Mouse (Mus musculus) forebrain, embryonic 12.5 days (tissue): ENCODE measurements at regions not wholly inside any gene's neighbourhood (a gene's known extent, or its start where the extent isn't known, plus 50 kb on each side); places are given as distances from the start of the nearest gene placed in this dataset.

Experiments used
- ATAC-seq: fragments of 200-750 bp; cut with Nextera tagmentation; 2 replicates; pipeline ENCODE4 v1.8.0; 2017; ENCODE audit warnings: moderate TSS enrichment; ENCODE audit not compliant: low FRiP score
- H3K27ac ChIP-seq: fragments of 300-500 bp; sonication (generic); 2 replicates; pipeline ENCODE4 v1.5.1; 2016; ENCODE audit warnings: mild to moderate bottlenecking
- H3K27me3 ChIP-seq: fragments of 300-500 bp; sonication (generic); 2 replicates; pipeline ENCODE4 v1.6.1; 2016; ENCODE audit warnings: mild to moderate bottlenecking
- H3K36me3 ChIP-seq: fragments of 300-500 bp; sonication (generic); replicated peaks from 2 replicates; pipeline ENCODE4 v1.6.1; 2016; ENCODE audit warnings: mild to moderate bottlenecking
- H3K4me1 ChIP-seq: fragments of 300-500 bp; sonication (generic); 2 replicates; pipeline ENCODE4 v1.6.1; 2016
- H3K4me2 ChIP-seq: fragments of 300-500 bp; sonication (generic); 2 replicates; pipeline ENCODE4 v1.6.1; 2016; ENCODE audit warnings: mild to moderate bottlenecking, moderate library complexity
- H3K4me3 ChIP-seq: fragments of 300-500 bp; sonication (generic); replicated peaks from 2 replicates; pipeline ENCODE4 v1.5.1; 2016; ENCODE audit warnings: mild to moderate bottlenecking
- H3K9ac ChIP-seq: fragments of 300-500 bp; sonication (generic); 2 replicates; pipeline ENCODE4 v1.6.1; 2016; ENCODE audit warnings: mild to moderate bottlenecking
- H3K9me3 ChIP-seq: fragments of 300-500 bp; sonication (generic); 2 replicates; pipeline ENCODE4 v1.6.1; 2016
- WGBS: fragments of 180-500 bp; shearing (Covaris S2); methylation state at CpG from one replicate; pipeline ENCODE4 v1.1.7; 2016; 5-methylcytosine and 5-hydroxymethylcytosine counted together

DNA sequence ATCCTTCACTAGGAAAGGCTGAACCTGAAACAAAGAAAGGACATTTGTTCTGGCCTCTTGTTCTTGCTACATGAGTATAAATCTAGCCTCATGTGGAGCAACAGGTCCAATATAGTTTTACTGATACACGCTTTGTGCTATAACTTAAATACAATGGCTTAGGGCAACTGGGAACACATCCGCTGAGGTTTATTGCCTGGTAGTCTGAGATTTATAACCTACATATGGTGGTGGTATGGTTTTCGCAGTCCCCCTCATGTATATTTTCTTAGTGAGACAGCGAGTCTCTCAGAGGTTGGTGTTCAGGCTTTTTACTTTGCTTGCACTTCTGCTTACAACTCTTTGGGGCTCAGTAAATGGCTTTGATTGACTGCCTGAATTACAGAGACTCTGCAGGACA lies 613.6 kb upstream of the Pkn2 start:
- no peak overlapping the region for H3K4me3 ChIP-seq
- ATAC-seq = no peak
- no peak overlapping the region for H3K9ac ChIP-seq
- WGBS = 93% methylated on average over 4 of the region's 4 CpGs
- no peaks in the 10 kb centered on the region for H3K4me1 ChIP-seq
- no peaks in the 10 kb centered on the region for H3K9me3 ChIP-seq
- no peaks in the 10 kb centered on the region for H3K27me3 ChIP-seq
- H3K36me3 ChIP-seq = no peaks in the 10 kb centered on the region
- H3K4me2 ChIP-seq = no peak overlapping the region
- no peak overlapping the region for H3K27ac ChIP-seq

DNA sequence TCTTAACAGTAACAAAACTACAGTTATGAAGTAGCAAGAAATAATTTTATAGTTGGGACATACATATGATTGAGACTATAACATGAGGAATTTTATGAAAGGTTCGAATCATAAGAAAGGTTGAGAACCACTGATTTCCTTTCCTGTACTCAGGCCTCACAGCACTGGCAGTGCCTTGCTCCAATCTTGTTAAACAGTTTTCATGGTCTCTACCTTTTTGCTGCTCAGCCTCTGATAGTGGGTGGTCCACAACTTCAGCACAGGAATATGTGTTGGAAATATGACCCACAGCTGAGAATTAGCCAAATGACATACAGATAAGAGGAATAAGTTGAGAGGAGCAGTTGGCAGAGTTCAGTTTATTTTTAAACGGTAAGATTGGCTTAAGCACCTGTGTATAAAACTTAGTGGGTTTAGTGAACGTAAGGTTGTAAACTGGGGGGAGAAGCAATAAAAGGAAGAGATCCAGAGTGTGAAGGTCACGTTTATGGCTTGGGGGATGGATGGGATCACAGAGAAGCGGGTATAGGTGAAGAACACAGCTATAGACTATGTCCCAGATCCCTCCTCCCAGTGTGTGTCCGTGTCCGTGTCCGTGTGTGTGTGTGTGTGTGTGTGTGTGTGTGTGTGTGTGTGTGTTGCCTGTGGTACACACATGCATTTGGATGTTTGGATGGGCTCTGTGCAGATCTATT lies 596.3 kb upstream of the Pkn2 start:
- Histone ChIP-seq H3K27ac (no peak overlapping the region), H3K36me3 (no peaks in the 10 kb centered on the region), H3K27me3 (no peaks in the 10 kb centered on the region), H3K9ac (no peak overlapping the region), H3K4me2 (no peak overlapping the region), H3K9me3 (no peaks in the 10 kb centered on the region), H3K4me1 (no peaks in the 10 kb centered on the region), H3K4me3 (no peak overlapping the region)
- no peak for ATAC-seq
- WGBS = 90% methylated on average over 7 of the region's 8 CpGs

DNA sequence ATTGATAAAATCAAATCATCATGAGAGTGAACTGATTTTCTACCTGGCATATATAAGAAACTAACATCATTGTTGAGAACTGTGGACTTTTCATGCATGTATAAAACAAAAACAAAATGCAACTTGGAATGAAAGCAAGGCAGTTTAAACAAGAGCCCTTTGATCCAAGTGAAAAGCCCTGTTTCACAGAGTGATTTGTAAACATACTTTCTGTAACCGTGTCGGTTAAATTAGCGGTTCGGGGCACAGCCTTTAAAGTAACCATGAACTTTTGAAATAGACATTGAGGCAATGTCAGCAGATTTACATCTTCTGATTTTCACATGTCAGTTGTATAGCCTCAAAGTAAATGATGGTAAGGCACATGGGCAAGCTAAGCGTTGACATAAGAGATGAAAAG lies 593.7 kb upstream of the Pkn2 start:
- H3K4me3 ChIP-seq = no peak overlapping the region
- no peak overlapping the region for H3K4me2 ChIP-seq
- H3K9ac ChIP-seq = no peak overlapping the region
- no peak for ATAC-seq
- WGBS = 78% methylated on average over 5 of the region's 5 CpGs
- no peak overlapping the region for H3K27ac ChIP-seq
- H3K9me3 ChIP-seq = no peaks in the 10 kb centered on the region
- no peaks in the 10 kb centered on the region for H3K36me3 ChIP-seq
- H3K4me1 ChIP-seq = no peaks in the 10 kb centered on the region
- H3K27me3 ChIP-seq = no peaks in the 10 kb centered on the region

DNA sequence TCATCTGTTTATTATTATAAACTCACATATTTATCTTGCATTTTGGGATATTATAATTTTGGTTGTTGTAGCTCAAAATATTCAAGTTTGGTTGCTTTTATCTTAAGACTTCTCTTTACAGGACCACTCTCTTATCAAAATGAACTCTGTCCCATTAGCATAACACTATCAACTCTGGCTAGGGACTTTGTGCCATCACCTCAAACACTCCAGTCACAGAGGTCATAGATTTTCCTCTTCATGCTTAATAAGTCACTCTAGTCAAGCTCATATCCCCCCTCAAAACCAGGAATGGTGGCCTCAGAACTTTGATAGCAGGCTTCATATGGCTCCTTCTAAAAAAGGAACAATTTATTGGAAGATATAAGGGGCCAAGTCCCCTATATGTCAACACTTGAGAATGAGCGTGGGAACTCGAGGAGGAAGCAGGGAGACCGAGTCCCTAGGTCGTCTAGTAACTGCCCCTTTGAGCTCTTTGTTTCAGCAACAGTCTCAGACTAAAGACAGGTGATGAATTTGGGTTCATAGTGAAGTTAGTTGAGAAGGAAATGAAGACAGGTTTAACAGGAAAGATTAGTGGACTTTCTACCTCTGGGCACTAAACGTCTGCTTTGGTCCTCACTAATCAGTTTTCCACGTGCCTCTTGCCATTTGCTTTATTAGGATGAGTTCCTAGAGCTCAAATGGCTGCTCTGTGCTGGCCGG lies 565.4 kb upstream of the Pkn2 start:
- Histone ChIP-seq H3K4me2 (no peak overlapping the region), H3K4me1 (no peaks in the 10 kb centered on the region), H3K4me3 (no peak overlapping the region), H3K27ac (no peak overlapping the region), H3K27me3 (no peaks in the 10 kb centered on the region), H3K36me3 (no peaks in the 10 kb centered on the region), H3K9ac (no peak overlapping the region), H3K9me3 (no peaks in the 10 kb centered on the region)
- 69% methylated on average over 7 of the region's 7 CpGs for WGBS
- ATAC-seq = no peak

DNA sequence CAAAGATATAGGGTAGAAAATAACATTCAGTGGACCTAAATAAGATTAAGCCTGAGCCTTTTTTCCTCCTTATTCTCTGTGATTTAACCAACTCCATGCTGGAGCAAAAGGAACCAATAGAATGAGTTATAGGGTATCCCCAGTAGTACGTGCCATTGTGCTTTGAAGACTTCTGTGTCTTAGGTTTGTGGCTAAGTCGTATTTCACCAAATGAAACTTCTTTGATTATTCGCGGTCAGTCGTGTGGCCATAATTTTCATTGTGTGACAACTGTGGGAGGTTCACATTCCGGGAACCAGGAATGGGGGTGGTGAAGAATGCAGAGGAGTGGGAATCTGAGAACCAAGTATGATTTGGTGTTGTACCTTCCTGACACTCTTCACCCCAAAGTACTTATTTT lies 535.6 kb upstream of the Pkn2 start:
- ATAC-seq = no peak
- H3K4me1 ChIP-seq = no peaks in the 10 kb centered on the region
- H3K4me3 ChIP-seq = no peak overlapping the region
- peaks cover 24% of the 10 kb centered on the region for H3K27me3 ChIP-seq
- H3K36me3 ChIP-seq = no peaks in the 10 kb centered on the region
- H3K9me3 ChIP-seq = no peaks in the 10 kb centered on the region
- no peak overlapping the region for H3K9ac ChIP-seq
- H3K27ac ChIP-seq = no peak overlapping the region
- 53% methylated on average over 6 of the region's 6 CpGs for WGBS
- no peak overlapping the region for H3K4me2 ChIP-seq

DNA sequence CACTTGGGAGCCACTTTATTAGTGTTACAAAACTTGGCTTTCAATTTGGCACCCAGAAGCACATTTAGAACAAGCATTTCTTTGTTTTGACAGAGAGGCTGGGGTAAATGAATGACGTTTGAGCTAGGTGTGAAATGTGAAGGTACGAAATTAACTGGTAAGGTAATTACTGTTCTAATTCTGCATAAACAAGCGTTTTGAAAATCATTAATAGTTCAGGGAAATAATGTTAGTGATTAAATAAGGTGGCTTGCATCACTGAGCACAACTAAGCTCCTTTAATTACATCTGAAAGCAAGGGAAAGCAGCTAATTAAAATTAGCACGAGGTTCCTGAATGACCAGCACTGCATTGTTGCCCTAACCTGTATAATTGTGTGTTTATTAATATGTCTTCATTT lies 529.9 kb upstream of the Pkn2 start:
- Histone ChIP-seq H3K27me3 (peaks cover 26% of the 10 kb centered on the region), H3K4me1 (no peaks in the 10 kb centered on the region), H3K4me3 (no peak overlapping the region), H3K9ac (no peak overlapping the region), H3K4me2 (no peak overlapping the region), H3K27ac (no peak overlapping the region), H3K36me3 (no peaks in the 10 kb centered on the region), H3K9me3 (no peaks in the 10 kb centered on the region)
- peak; percentile 74; the same call in 1 of the 2 replicates for ATAC-seq
- 28% methylated on average over 4 of the region's 4 CpGs for WGBS

DNA sequence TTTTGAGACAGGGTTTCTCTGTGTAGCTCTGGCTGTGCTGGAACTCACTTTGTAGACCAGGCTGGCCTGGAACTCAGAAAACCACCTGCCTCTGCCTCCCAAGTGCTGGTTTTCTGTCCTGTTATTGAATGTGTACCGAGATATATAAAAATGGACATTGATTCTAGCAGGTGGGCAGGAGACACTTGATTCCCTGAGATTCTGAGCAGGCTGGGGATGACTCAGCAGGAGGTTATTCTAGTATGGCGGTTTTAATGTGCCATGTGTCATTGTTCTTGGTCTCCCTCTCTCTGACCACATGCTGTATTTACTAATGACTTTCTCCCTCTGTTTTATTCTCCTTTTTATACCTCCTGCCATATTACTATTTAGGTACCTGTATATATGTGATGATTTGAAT lies 517.2 kb upstream of the Pkn2 start:
- H3K9ac ChIP-seq = no peak overlapping the region
- H3K4me1 ChIP-seq = no peaks in the 10 kb centered on the region
- H3K27me3 ChIP-seq = no peaks in the 10 kb centered on the region
- no peak overlapping the region for H3K4me3 ChIP-seq
- WGBS = 72% methylated on average over 2 of the region's 2 CpGs
- no peak for ATAC-seq
- H3K4me2 ChIP-seq = no peak overlapping the region
- no peaks in the 10 kb centered on the region for H3K36me3 ChIP-seq
- H3K27ac ChIP-seq = no peak overlapping the region
- H3K9me3 ChIP-seq = no peaks in the 10 kb centered on the region

DNA sequence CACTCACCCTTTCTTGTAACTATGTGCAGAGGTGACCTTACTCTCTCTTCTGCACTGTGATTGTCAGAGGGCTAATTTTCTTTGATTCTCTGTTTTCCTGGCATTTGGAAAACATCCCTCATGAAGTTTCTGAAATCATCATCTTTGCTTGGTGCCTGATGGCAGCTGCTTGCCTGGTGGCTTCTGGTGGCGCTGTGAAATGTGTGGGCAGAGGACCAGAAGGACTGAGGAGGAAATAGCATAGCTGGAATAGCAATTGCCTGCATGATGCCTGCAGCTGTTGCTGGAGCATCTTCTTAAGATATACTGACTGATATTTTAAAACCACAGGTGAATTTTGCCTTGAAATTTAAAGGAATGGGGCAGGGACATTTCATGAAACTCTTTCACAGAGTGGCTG lies 502.6 kb upstream of the Pkn2 start:
- Histone ChIP-seq H3K9ac (no peak overlapping the region), H3K27ac (no peak overlapping the region), H3K27me3 (peaks cover 3% of the 10 kb centered on the region; the same call in 1 of the 2 replicates), H3K4me1 (no peaks in the 10 kb centered on the region), H3K9me3 (no peaks in the 10 kb centered on the region), H3K36me3 (no peaks in the 10 kb centered on the region), H3K4me3 (no peak overlapping the region), H3K4me2 (no peak overlapping the region)
- no peak for ATAC-seq
- 95% methylated on average over 1 of the region's 1 CpGs for WGBS

DNA sequence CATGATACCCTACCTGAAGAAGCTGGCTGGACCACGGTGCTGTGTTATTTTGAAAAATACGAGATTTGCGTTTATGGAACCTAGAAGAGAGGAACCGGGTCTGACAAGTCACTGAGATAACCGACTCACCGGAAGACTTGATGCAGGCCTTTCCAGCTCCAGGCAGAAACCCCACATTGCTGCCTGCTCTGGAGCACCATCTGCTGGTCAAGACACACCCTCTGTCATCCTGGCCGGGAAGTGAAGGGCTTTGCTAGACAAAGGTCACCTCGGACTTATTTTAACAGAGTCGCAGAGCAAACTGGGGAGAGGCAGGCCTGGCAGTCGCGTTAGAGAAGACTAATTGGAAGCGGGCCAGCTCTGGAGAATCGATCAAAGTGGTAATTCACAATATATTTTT lies 497.4 kb upstream of the Pkn2 start:
- H3K27me3 ChIP-seq = no peaks in the 10 kb centered on the region
- ATAC-seq = peak; percentile 81
- H3K9me3 ChIP-seq = no peaks in the 10 kb centered on the region
- H3K27ac ChIP-seq = no peak overlapping the region
- H3K4me1 ChIP-seq = no peaks in the 10 kb centered on the region
- no peak overlapping the region for H3K4me2 ChIP-seq
- no peak overlapping the region for H3K4me3 ChIP-seq
- WGBS = 18% methylated on average over 13 of the region's 13 CpGs
- H3K9ac ChIP-seq = no peak overlapping the region
- no peaks in the 10 kb centered on the region for H3K36me3 ChIP-seq

DNA sequence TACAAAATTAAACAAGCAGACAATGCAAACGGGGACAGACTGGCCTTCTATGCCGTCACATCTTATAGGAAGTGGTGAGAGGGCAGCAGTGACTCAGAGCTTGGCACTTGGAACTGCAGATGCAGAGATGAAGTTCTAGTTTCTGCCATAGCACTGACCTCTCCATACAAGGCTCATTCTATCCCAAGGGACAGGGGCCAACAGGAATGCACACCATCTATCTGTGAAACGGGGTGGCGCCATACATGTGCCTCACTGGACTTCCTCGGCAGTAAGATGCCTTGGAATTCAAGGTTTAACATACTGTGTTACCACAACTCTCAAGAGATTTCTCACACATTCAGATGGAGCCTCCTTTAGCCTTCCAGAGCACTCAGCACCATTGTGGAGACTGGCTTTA lies 495.6 kb upstream of the Pkn2 start:
- H3K36me3 ChIP-seq = no peaks in the 10 kb centered on the region
- H3K4me3 ChIP-seq = no peak overlapping the region
- no peak overlapping the region for H3K4me2 ChIP-seq
- H3K9ac ChIP-seq = no peak overlapping the region
- H3K9me3 ChIP-seq = no peaks in the 10 kb centered on the region
- H3K27ac ChIP-seq = no peak overlapping the region
- no peaks in the 10 kb centered on the region for H3K4me1 ChIP-seq
- no peaks in the 10 kb centered on the region for H3K27me3 ChIP-seq
- WGBS = 93% methylated on average over 5 of the region's 5 CpGs
- no peak for ATAC-seq

DNA sequence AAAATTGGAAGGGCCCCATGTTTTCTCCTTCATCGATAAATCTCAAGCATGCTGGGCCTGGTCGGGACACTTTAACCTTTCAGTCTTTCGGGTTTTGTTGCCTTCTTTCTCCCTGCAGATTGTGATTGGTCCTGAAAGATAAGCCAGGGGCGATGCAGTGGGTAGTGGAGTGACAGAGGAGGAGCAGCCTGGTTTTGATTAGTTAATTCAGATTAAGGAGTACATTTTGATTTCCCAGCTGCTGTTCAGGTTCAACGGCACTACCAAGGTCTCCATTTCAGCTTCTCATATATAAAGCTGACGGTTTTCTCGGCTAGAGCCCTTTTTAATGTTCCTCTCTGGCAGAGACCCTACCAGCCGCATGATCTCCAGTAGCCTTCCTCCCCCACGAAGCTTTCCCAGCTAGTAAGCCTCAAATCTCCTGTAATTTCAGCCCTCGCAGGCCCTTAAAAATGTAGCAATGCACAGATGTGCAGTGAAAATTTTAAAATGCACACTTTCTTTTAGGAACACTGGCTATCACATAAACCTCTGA lies 493.8 kb upstream of the Pkn2 start:
- ATAC-seq = no peak
- Histone ChIP-seq H3K36me3 (no peaks in the 10 kb centered on the region), H3K4me2 (no peak overlapping the region), H3K9ac (no peak overlapping the region), H3K4me3 (no peak overlapping the region), H3K4me1 (no peaks in the 10 kb centered on the region), H3K27me3 (no peaks in the 10 kb centered on the region), H3K9me3 (no peaks in the 10 kb centered on the region), H3K27ac (no peak overlapping the region)
- WGBS = 69% methylated on average over 10 of the region's 10 CpGs

DNA sequence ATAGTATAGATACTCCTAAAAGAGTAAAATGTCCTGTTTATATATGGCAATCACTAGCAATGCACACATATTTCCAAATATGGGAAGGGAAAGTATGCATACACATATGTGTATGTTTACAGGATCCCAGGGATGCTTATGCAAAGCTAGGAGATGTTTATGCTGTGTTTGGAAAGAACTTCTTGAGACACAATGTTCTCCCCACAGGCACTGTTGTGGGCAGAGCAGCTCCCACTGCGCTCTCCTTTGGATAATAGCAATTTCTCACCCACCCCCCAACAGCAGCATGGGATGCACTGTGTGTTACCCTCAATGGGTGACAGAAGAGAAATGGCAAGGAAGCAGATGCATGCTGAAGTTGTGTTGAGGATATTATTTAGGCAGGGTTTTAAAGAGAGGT lies 491.7 kb upstream of the Pkn2 start:
- H3K9ac ChIP-seq = no peak overlapping the region
- H3K27me3 ChIP-seq = no peaks in the 10 kb centered on the region
- H3K4me1 ChIP-seq = no peaks in the 10 kb centered on the region
- H3K4me2 ChIP-seq = no peak overlapping the region
- ATAC-seq = no peak
- H3K27ac ChIP-seq = no peak overlapping the region
- H3K36me3 ChIP-seq = no peaks in the 10 kb centered on the region
- H3K4me3 ChIP-seq = no peak overlapping the region
- H3K9me3 ChIP-seq = no peaks in the 10 kb centered on the region
- 100% methylated on average over 1 of the region's 1 CpGs for WGBS

DNA sequence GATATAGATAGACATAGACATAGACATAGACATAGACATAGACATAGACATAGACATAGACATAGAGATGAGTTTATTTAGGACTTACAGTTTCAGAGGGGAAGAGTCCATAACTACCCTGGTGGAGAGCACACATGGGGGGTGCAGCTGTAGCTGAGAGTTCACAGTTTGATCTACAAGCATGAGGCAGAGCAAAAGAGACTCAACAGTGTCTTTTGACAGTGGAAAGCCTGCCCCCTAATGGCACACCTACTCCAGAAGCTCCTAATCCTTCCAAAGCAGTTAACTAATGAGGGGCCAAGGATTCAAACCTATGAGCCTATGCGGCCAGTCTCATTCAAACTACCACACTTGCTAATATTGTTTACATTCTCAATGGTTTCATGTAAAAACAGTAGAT lies 487.2 kb upstream of the Pkn2 start:
- Histone ChIP-seq H3K36me3 (no peaks in the 10 kb centered on the region), H3K4me1 (no peaks in the 10 kb centered on the region), H3K27ac (no peak overlapping the region), H3K27me3 (no peaks in the 10 kb centered on the region), H3K9ac (no peak overlapping the region), H3K4me2 (no peak overlapping the region), H3K4me3 (no peak overlapping the region), H3K9me3 (no peaks in the 10 kb centered on the region)
- no peak for ATAC-seq
- 88% methylated on average over 1 of the region's 1 CpGs for WGBS
